Mouse (Mus musculus): ENCODE data around the gene Grik1. TPM values are rescaled to one million over a fixed set of nuclear protein-coding genes. Genes with fewer than 3 reads are reported as not detected.

Grik1 gene
- polyA plus RNA-seq, 1 experiment from 2014 or later, result 1.4 TPM

DNA sequence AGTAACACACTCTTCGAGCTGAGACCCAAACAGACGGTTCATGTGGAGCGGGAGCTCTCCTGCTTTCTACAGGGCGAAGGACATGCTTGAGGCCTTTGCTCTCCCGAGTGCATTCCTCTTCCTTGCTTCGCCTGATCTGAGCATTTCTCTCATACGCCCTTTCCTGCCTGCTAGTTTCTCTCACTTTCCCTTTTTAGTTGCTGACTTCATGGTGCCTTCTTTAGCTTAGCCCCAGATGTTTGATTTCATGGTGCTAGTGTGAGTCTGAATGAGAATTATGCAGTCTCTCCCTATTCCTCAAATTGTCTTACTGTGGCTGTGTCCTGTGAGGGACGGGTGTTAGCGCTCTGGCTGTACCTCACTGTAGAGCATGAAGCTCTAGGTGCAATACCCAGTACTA, 388.0 kb downstream of the Grik1 start:
- no peak for ATAC-seq
- 64% methylated on average over 9 of the region's 9 CpGs for WGBS
- no peak overlapping the region for H3K9ac ChIP-seq

DNA sequence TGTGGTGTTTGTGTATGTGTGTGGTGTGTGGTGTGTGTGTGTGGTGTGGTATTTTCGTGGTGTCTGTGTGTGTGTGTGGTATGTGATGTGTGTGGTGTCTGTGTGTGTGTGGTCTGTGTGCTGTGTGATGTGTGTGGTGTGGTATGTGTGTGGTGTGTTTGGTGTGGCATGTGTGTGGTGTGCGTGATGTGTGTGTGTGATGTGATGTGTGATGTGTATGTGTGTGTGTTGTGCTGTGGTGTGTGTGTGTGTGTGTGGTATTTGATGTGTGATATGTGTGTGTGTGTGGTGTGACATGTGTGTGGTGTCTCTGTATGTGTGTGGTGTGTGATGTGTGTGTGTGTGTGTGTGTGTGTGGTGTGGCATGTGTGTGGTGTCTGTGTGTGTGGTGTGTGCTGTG, 388.9 kb downstream of the Grik1 start:
- no peaks in the 10 kb centered on the region for H3K9me3 ChIP-seq
- H3K27ac ChIP-seq, result no peak overlapping the region
- no peak overlapping the region for H3K9ac ChIP-seq
- H3K4me2 ChIP-seq (replicated peaks), result no peak overlapping the region
- H3K36me3 ChIP-seq, result no peaks in the 10 kb centered on the region
- H3K4me3 ChIP-seq (replicated peaks), result no peak overlapping the region
- H3K4me1 ChIP-seq (replicated peaks), result no peaks in the 10 kb centered on the region
- WGBS, result 86% methylated on average over 2 of the region's 2 CpGs
- H3K27me3 ChIP-seq (replicated peaks), result no peaks in the 10 kb centered on the region
- no peak; the same call in 1 of the 2 replicates for ATAC-seq

More for the DNA sequence above, 388.0 kb downstream of the Grik1 start:
- Histone ChIP-seq H3K4me2 (replicated peaks) (no peak overlapping the region), H3K4me3 (replicated peaks) (no peak overlapping the region), H3K27me3 (replicated peaks) (no peaks in the 10 kb centered on the region), H3K9me3 (no peaks in the 10 kb centered on the region), H3K4me1 (replicated peaks) (no peaks in the 10 kb centered on the region), H3K36me3 (no peaks in the 10 kb centered on the region), H3K27ac (no peak overlapping the region)

DNA sequence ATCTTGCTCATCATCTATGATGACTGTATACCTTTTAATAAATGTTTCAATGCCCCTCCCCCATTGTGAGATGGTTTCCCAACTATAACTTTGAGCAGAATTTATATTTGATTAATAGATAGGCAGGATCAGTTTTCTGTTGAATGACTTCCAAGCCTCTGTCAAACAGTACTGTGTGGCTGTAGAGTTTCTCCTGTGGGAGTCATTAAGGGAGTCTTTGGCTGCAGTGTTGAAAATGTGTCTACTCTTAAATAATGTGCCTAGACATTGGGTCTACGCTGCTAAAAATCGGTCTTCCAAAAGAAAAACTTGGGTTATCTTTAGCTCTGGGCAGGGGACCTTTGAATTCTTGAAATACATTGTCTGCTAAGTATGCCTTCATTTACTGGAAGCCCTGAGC, 414.1 kb downstream of the Grik1 start:
- no peak for ATAC-seq
- Histone ChIP-seq H3K27ac (no peak overlapping the region), H3K9ac (no peak overlapping the region), H3K36me3 (no peaks in the 10 kb centered on the region), H3K4me1 (replicated peaks) (no peaks in the 10 kb centered on the region), H3K27me3 (replicated peaks) (no peaks in the 10 kb centered on the region), H3K9me3 (no peaks in the 10 kb centered on the region), H3K4me2 (replicated peaks) (no peak overlapping the region), H3K4me3 (replicated peaks) (no peak overlapping the region)
- 81% methylated on average over 2 of the region's 2 CpGs for WGBS

DNA sequence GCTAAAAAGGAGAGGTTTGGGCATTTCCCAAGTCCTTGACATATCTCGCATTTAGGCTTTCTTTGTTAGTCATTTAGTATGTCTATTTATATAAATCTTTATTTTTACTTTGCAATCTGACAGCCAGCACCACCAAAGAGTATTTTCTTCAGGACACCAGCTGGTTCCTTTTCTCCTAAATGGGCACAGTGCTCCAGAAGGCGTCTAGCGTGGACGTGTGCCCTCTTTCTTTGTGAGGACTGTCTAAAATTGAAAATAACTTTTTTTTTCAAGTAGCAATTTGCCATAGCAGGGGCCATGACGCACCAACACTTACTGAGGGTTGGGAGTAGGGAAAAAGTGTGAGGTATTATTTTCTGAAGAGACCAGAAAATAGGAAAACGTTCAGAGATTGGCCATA, 425.5 kb downstream of the Grik1 start:
- ATAC-seq, result no peak
- no peak overlapping the region for H3K4me2 ChIP-seq (replicated peaks)
- no peaks in the 10 kb centered on the region for H3K27me3 ChIP-seq (replicated peaks)
- no peak overlapping the region for H3K27ac ChIP-seq
- no peak overlapping the region for H3K4me3 ChIP-seq (replicated peaks)
- H3K9ac ChIP-seq, result no peak overlapping the region
- 87% methylated on average over 6 of the region's 6 CpGs for WGBS
- H3K4me1 ChIP-seq (replicated peaks), result no peaks in the 10 kb centered on the region
- H3K36me3 ChIP-seq, result no peaks in the 10 kb centered on the region
- H3K9me3 ChIP-seq, result no peaks in the 10 kb centered on the region

DNA sequence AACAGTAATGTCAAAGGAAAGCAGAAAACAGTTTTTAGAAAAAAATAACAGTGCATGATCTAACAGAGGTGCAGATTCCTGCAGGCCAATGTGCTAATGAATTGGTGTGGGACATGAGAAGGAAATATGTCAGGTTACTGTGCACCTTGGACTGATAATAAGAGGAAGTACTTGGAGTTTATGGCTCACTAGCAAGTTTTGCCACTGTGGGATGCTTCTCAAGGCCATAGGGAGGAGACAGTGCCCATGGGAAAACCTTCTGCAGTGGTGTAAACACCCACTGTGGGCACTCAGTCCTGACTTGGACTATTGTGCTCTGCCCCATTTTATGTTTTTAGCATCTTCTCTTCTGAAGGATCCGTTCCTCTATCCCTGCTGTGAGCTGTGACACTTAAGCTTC, 428.3 kb downstream of the Grik1 start:
- Histone ChIP-seq H3K36me3 (no peaks in the 10 kb centered on the region), H3K27ac (no peak overlapping the region), H3K9me3 (no peaks in the 10 kb centered on the region), H3K4me3 (replicated peaks) (no peak overlapping the region), H3K9ac (no peak overlapping the region), H3K4me1 (replicated peaks) (no peaks in the 10 kb centered on the region), H3K4me2 (replicated peaks) (no peak overlapping the region), H3K27me3 (replicated peaks) (no peaks in the 10 kb centered on the region)
- WGBS, result 63% methylated on average over 1 of the region's 1 CpGs
- ATAC-seq, result peak; percentile 88

DNA sequence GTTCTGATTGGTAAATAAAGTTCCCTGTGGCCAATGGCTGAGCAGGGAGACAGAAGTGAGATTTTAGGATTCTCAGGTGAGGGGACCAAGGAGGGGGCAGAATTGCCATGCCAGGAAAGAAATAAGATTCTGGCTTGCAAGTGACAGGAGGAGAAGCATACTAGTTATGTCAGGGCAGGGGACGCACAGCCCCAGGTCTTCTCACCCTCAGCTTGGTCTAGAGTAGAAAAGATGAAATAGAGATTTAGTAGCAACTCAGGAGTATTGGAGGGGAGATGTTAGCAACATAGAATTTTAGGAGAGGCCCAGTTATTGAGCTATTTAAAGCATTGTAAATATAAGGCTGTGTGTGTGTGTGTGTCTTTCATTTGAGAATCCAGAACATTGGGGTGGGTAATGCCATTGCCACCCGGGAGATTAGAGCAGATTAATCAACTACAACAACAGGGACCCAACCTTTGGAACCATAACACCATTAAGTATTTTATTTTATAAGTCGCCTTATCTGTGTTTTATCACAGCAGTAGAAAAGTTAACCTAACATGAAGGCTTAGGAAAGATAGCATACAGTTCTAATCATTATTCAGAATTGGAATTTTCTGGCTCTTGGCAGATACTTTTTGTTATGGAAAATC, 436.5 kb downstream of the Grik1 start:
- no peaks in the 10 kb centered on the region for H3K9me3 ChIP-seq
- 67% methylated on average over 3 of the region's 3 CpGs for WGBS
- H3K9ac ChIP-seq, result no peak overlapping the region
- H3K36me3 ChIP-seq, result no peaks in the 10 kb centered on the region
- no peaks in the 10 kb centered on the region for H3K27me3 ChIP-seq (replicated peaks)
- no peak overlapping the region for H3K4me2 ChIP-seq (replicated peaks)
- ATAC-seq, result peak; percentile 89
- no peak overlapping the region for H3K27ac ChIP-seq
- H3K4me3 ChIP-seq (replicated peaks), result no peak overlapping the region
- no peaks in the 10 kb centered on the region for H3K4me1 ChIP-seq (replicated peaks)

DNA sequence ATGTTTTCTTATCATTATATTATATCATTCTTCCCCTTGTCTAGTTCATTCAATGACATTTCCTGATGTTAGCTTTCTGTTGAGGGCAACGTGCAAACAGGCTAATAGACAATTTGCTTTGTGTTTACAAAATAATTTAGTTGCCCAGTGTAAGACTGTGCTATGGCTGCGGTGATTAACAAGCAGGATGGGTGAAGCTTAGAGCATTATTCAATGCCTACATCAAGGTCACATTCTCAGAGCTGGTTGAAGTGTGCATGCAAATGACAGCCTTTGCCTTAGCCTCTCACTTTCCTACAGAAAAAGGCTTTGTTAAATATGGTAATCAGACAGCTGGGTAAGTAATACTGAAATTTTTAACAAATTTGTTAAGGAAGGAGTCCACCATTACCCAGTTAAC, 438.5 kb downstream of the Grik1 start:
- H3K4me1 ChIP-seq (replicated peaks), result no peaks in the 10 kb centered on the region
- H3K9me3 ChIP-seq, result no peaks in the 10 kb centered on the region
- H3K27ac ChIP-seq, result no peak overlapping the region
- no peak overlapping the region for H3K9ac ChIP-seq
- no peak for ATAC-seq
- 75% methylated on average over 2 of the region's 2 CpGs for WGBS
- no peaks in the 10 kb centered on the region for H3K27me3 ChIP-seq (replicated peaks)
- no peaks in the 10 kb centered on the region for H3K36me3 ChIP-seq
- H3K4me3 ChIP-seq (replicated peaks), result no peak overlapping the region
- H3K4me2 ChIP-seq (replicated peaks), result no peak overlapping the region

DNA sequence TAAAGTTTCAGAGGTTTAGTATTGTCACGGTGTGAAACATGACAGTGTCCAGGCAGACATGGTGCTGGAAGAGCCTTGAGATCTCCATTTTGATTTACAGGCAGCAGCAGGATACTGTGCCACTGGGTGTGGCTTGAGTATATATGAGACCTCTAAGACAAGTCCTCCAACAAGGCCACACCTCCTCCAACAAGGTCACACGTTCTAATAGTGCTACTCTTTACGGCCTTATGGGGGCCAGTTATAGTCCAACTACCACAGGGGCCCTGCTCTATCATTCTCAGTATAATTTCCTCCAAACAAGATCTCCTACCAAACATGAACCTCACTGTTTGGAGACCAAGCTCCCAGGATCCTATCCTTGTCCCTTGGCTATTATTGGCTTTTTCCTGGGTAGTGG, 441.3 kb downstream of the Grik1 start:
- H3K27ac ChIP-seq, result no peak overlapping the region
- WGBS, result 79% methylated on average over 3 of the region's 3 CpGs
- no peak overlapping the region for H3K4me2 ChIP-seq (replicated peaks)
- H3K4me1 ChIP-seq (replicated peaks), result no peaks in the 10 kb centered on the region
- no peaks in the 10 kb centered on the region for H3K9me3 ChIP-seq
- H3K9ac ChIP-seq, result no peak overlapping the region
- H3K27me3 ChIP-seq (replicated peaks), result no peaks in the 10 kb centered on the region
- H3K4me3 ChIP-seq (replicated peaks), result no peak overlapping the region
- no peaks in the 10 kb centered on the region for H3K36me3 ChIP-seq
- no peak for ATAC-seq

Other genes with a start within 250 kb of the Grik1 start
- not detected in 2 replicates for gene Cldn17, start 216.7 kb upstream of the Grik1 start, polyA plus RNA-seq (2015; fragmentation: Nextera tagmentation; extraction: Ambion mirVana)